17 mouse cellular contexts compared by ENCODE assay signal in the genomic region with DNA sequence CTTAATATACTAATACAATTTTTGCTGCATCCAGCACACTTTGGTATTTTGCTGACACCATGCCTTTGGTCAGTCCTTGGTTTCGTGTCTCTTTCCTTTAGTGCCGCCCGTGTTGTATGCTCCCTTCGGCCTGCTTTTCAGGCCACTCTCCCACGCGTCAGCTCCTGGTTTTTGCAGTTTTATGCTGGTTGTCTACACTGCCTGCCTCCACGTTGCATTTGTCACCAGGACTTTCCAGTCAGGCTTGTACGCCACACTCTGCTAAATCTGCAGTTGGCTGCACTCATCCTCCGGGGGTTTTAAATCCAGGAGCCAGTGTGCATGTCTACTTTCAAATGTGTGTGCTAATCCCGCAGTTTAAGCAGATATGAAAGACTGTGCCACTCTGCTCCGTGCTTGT. TPM values are rescaled to one million over a fixed set of nuclear protein-coding genes. Genes with fewer than 3 reads are reported as not detected.
DNase-seq lines count a peak whose midpoint lies in the region; ATAC-seq and TF ChIP-seq lines count a peak whose summit lies in the region.
"Had no signal": no experiment of that assay in that cellular context is flagged by ENCODE, and none has a peak within 500 bp of the region (broad histone marks: within the 10 kb centered on the region; RNA-seq: fewer than 3 reads in every experiment).

No protein-coding gene starts in this region.

- 0 out of 2 replicates have a peak, but pooled peaks cover 9% of the 10 kb centered on the region for H3K9me3 ChIP-seq in heart, postnatal 0 days (replicated peaks; ENCODE audit: control insufficient read depth, low read length)
- H3K9me3 ChIP-seq in heart, embryonic 12.5 days (replicated peaks): peaks cover 9% of the 10 kb centered on the region; the same call in 1 of the 2 replicates
- H3K9me3 ChIP-seq in neural tube, embryonic 13.5 days: no peaks in the 10 kb centered on the region
- H3K9me3 ChIP-seq: liver, embryonic 15.5 days; stomach, embryonic 15.5 days had no signal

- peaks cover 12% of the 10 kb centered on the region for H3K36me3 ChIP-seq in heart, postnatal 0 days (replicated peaks; ENCODE audit: control insufficient read depth, insufficient read depth, low read length)
- peaks cover 13% of the 10 kb centered on the region for H3K36me3 ChIP-seq in heart, embryonic 12.5 days
- H3K36me3 ChIP-seq in neural tube, embryonic 13.5 days: peaks cover 17% of the 10 kb centered on the region

- TF ChIP-seq EP300 in heart, postnatal 0 days (IDR thresholded peaks at IDR 0.05; ENCODE audit: low read depth): no peak

- H3K27ac ChIP-seq in heart, postnatal 0 days (ENCODE audit: low read depth): 0 out of 2 replicates have a peak overlapping the region, but pooled peaks have one; percentile 21
- H3K27ac ChIP-seq in heart, embryonic 12.5 days (ENCODE audit: poor library complexity, severe bottlenecking): no peak overlapping the region; the same call in 1 of the 2 replicates
- peak overlapping the region; percentile 9; the same call in 1 of the 2 replicates for H3K27ac ChIP-seq in neural tube, embryonic 13.5 days (replicated peaks)
- H3K27ac ChIP-seq: liver, embryonic 15.5 days; stomach, embryonic 15.5 days had no signal

- no peak for ATAC-seq in heart, postnatal 0 days (ENCODE audit: insufficient read depth, low read depth)
- ATAC-seq in heart, embryonic 12.5 days (ENCODE audit: insufficient number of reproducible peaks, low FRiP score): no peak
- ATAC-seq in neural tube, embryonic 13.5 days (ENCODE audit: low read depth): no peak

- no peaks in the 10 kb centered on the region for H3K27me3 ChIP-seq in heart, postnatal 0 days (ENCODE audit: control insufficient read depth, insufficient read depth, low read length)
- no peaks in the 10 kb centered on the region for H3K27me3 ChIP-seq in heart, embryonic 12.5 days (replicated peaks)
- H3K27me3 ChIP-seq in neural tube, embryonic 13.5 days: no peaks in the 10 kb centered on the region
- H3K27me3 ChIP-seq: liver, embryonic 15.5 days; stomach, embryonic 15.5 days had no signal

- WGBS in heart, postnatal 0 days: 58% methylated on average over 11 of the region's 11 CpGs
- 60% methylated on average over 11 of the region's 11 CpGs for WGBS in heart, embryonic 12.5 days
- 77% methylated on average over 11 of the region's 11 CpGs for WGBS in neural tube, embryonic 13.5 days

- H3K9ac ChIP-seq in heart, postnatal 0 days (replicated peaks; ENCODE audit: low read depth, low read length): no peak overlapping the region
- no peak overlapping the region for H3K9ac ChIP-seq in heart, embryonic 12.5 days
- no peak overlapping the region; the same call in 1 of the 2 replicates for H3K9ac ChIP-seq in neural tube, embryonic 13.5 days
- H3K9ac ChIP-seq: liver, embryonic 15.5 days; stomach, embryonic 15.5 days had no signal

- TF ChIP-seq CTCF in heart, postnatal 0 days (IDR thresholded peaks at IDR 0.05; ENCODE audit: low read depth): no peak

- DNase-seq in cerebellum, postnatal 25 days: peak; percentile 9 to 13
- DNase-seq in cerebellum, postnatal 36 days: no peak
- DNase-seq in heart, postnatal 0 days (ENCODE audit: low spot score): no peak
- no peak for DNase-seq in neural tube, embryonic 10.5 days (ENCODE audit: extremely low spot score, low spot score)
- DNase-seq in ovary, adult 18-20 months (ENCODE audit: low spot score): no peak
- DNase-seq in lung, postnatal 4 days: no peak
- DNase-seq: adrenal gland, postnatal 10 days; embryo, embryonic 11 days; kidney, adult 18-20 months; kidney, postnatal 4 days; layer of hippocampus, postnatal 36 days; lung, postnatal 10 days; spleen, adult 18-20 months had no signal

- H3K4me2 ChIP-seq in heart, postnatal 0 days (ENCODE audit: low read depth, low read length): no peak overlapping the region
- H3K4me2 ChIP-seq in heart, embryonic 12.5 days: no peak overlapping the region
- no peak overlapping the region for H3K4me2 ChIP-seq in neural tube, embryonic 13.5 days
- H3K4me2 ChIP-seq: liver, embryonic 15.5 days; stomach, embryonic 15.5 days had no signal

- H3K4me3 ChIP-seq in heart, postnatal 0 days (ENCODE audit: low read depth, low read length): no peak overlapping the region
- no peak overlapping the region for H3K4me3 ChIP-seq in heart, embryonic 12.5 days
- H3K4me3 ChIP-seq in neural tube, embryonic 13.5 days: no peak overlapping the region
- H3K4me3 ChIP-seq: liver, embryonic 15.5 days; stomach, embryonic 15.5 days had no signal

- peaks cover 38% of the 10 kb centered on the region for H3K4me1 ChIP-seq in heart, postnatal 0 days (ENCODE audit: control insufficient read depth, insufficient read depth)
- H3K4me1 ChIP-seq in heart, embryonic 12.5 days (replicated peaks): peaks cover 51% of the 10 kb centered on the region
- H3K4me1 ChIP-seq in neural tube, embryonic 13.5 days (replicated peaks): peaks cover 70% of the 10 kb centered on the region

RNA-seq across cellular contexts. Expression of gene Fyn, which starts 18.9 kb away (rescaled TPM):
- 24.1 and 34.3 TPM in 2 replicates for total RNA-seq in heart, postnatal 0 days (2014; rRNA removed; ENCODE audit: low replicate concordance)
- 10.3 and 10.8 TPM in 2 replicates for polyA plus RNA-seq in heart, postnatal 0 days (2015; fragmentation: Nextera tagmentation; extraction: Ambion mirVana)
- 18.0 and 18.7 TPM in 2 replicates for polyA plus RNA-seq in heart, embryonic 12.5 days (2016; fragmentation: Nextera tagmentation; extraction: Ambion mirVana)
- 71.6 and 74.9 TPM in 2 replicates for polyA plus RNA-seq in neural tube, embryonic 13.5 days (2015; fragmentation: Nextera tagmentation; extraction: Ambion mirVana)

Comparison
In these comparisons a context has a peak if more than half of its experiments do, and no peak if none do; other contexts are left out.
1. DNase-seq: peak in cerebellum, postnatal 25 days (2 of 2); none in cerebellum, postnatal 36 days (0 of 2), heart, postnatal 0 days (single experiment), neural tube, embryonic 10.5 days (single experiment), ovary, adult 18-20 months (single experiment) and lung, postnatal 4 days (0 of 2).